Mouse (Mus musculus) forelimb bud, embryonic 11.5 days (tissue): ENCODE results near the gene Sorbs1.

ENCODE experiments used
- DNase-seq: peaks from one replicate; pipeline ENCODE4 v3.0.0-alpha.2; 2012; ENCODE audit warnings: low read depth, low spot score

Sorbs1 gene

GRCm38 (mm10) chr19:40302916-40303315 lies 210.7 kb downstream of the Sorbs1 start:
- DNase-seq, result no peak

GRCm38 (mm10) chr19:40302477-40302876 lies 211.1 kb downstream of the Sorbs1 start:
- no peak for DNase-seq

- no peak for DNase-seq
These were observed 213.4 kb downstream of the Sorbs1 start for GRCm38 (mm10) chr19:40299983-40300759.

GRCm38 (mm10) chr19:40299182-40299581 lies 214.4 kb downstream of the Sorbs1 start:
- no peak for DNase-seq

- no peak for DNase-seq
These were observed 215.0 kb downstream of the Sorbs1 start for GRCm38 (mm10) chr19:40298574-40298973.

GRCm38 (mm10) chr19:40297798-40298144 lies 215.8 kb downstream of the Sorbs1 start:
- DNase-seq, result no peak

- no peak for DNase-seq
These were observed 216.3 kb downstream of the Sorbs1 start for GRCm38 (mm10) chr19:40297078-40297797.

- DNase-seq, result no peak
These were observed 219.3 kb downstream of the Sorbs1 start for GRCm38 (mm10) chr19:40294231-40294630.

- DNase-seq, result no peak
These were observed 219.8 kb downstream of the Sorbs1 start for GRCm38 (mm10) chr19:40293791-40294190.

- no peak for DNase-seq
These were observed 223.4 kb downstream of the Sorbs1 start for GRCm38 (mm10) chr19:40290099-40290724.

- no peak for DNase-seq
These were observed 225.2 kb downstream of the Sorbs1 start for GRCm38 (mm10) chr19:40288415-40288814.

- DNase-seq, result no peak
These were observed 228.9 kb downstream of the Sorbs1 start for GRCm38 (mm10) chr19:40284704-40285103.

- DNase-seq, result no peak
These were observed 230.2 kb downstream of the Sorbs1 start for GRCm38 (mm10) chr19:40283415-40283814.

GRCm38 (mm10) chr19:40278372-40279023 lies 235.1 kb downstream of the Sorbs1 start:
- DNase-seq, result no peak

GRCm38 (mm10) chr19:40277494-40277893 lies 236.1 kb downstream of the Sorbs1 start:
- no peak for DNase-seq

GRCm38 (mm10) chr19:40275401-40276188 lies 238.0 kb downstream of the Sorbs1 start:
- no peak for DNase-seq

GRCm38 (mm10) chr19:40272674-40273073 lies 240.9 kb downstream of the Sorbs1 start:
- DNase-seq, result no peak

- DNase-seq, result peak; percentile 33
These were observed 242.2 kb downstream of the Sorbs1 start, which contains the start of gene Pdlim1 for GRCm38 (mm10) chr19:40271308-40271892. Gene Pdlim1, minus strand, starts transcription at chr19:40271842.

- no peak for DNase-seq
These were observed 242.9 kb downstream of the Sorbs1 start for GRCm38 (mm10) chr19:40270351-40271307.

- no peak for DNase-seq
These were observed 244.1 kb downstream of the Sorbs1 start for GRCm38 (mm10) chr19:40269526-40269925.
